Mouse (Mus musculus): ENCODE measurements around the gene Aff4.

Aff4 gene

GRCm38 (mm10) chr11:53427993-53428715 is 77.5 kb downstream of the Aff4 start:
- CTCF ChIA-PET, result no interaction called here

- CTCF ChIA-PET, result no interaction called here
Observed at GRCm38 (mm10) chr11:53428716-53429057, 78.1 kb downstream of the Aff4 start.

GRCm38 (mm10) chr11:53429182-53429581 is 78.5 kb downstream of the Aff4 start:
- CTCF ChIA-PET, result interaction anchor here (0.6 kb wide), 1 partner anchor 510 kb away, joined by 4 read pairs; no protein-coding TSS in a partner anchor

- CTCF ChIA-PET, result no interaction called here
Observed at GRCm38 (mm10) chr11:53430300-53430669, 79.7 kb downstream of the Aff4 start.

- CTCF ChIA-PET, result interaction anchor here (0.6 to 1.3 kb wide), 2 partner anchors 11 to 129 kb away, joined by 3 read pairs; no protein-coding TSS in a partner anchor
Observed at GRCm38 (mm10) chr11:53430670-53431346, 80.2 kb downstream of the Aff4 start, which contains the start of the genes Uqcrq and Gdf9. Uqcrq (minus strand) TSS chr11:53430831. Gdf9 (plus strand) TSS chr11:53431023.

- CTCF ChIA-PET, result interaction anchor here (0.8 to 1.3 kb wide), 2 partner anchors 10 to 419 kb away, joined by 3 to 4 read pairs; no protein-coding TSS in a partner anchor
Observed at GRCm38 (mm10) chr11:53431347-53432056, 80.9 kb downstream of the Aff4 start.

- CTCF ChIA-PET, result no interaction called here
Observed at GRCm38 (mm10) chr11:53433057-53433456, 82.4 kb downstream of the Aff4 start.

GRCm38 (mm10) chr11:53435504-53435903 is 84.9 kb downstream of the Aff4 start:
- CTCF ChIA-PET, result no interaction called here

GRCm38 (mm10) chr11:53436338-53436737 is 85.7 kb downstream of the Aff4 start:
- CTCF ChIA-PET, result no interaction called here

- CTCF ChIA-PET, result interaction anchor here (1.0 kb wide), 1 partner anchor 11 kb away, joined by 3 read pairs; the partner anchor contains the start of gene Gdf9
Observed at GRCm38 (mm10) chr11:53441921-53442320, 91.3 kb downstream of the Aff4 start.

GRCm38 (mm10) chr11:53443861-53444260 is 93.2 kb downstream of the Aff4 start:
- CTCF ChIA-PET, result no interaction called here

GRCm38 (mm10) chr11:53445562-53445961 is 94.9 kb downstream of the Aff4 start:
- CTCF ChIA-PET, result interaction anchor here (0.5 kb wide), 1 partner anchor 91 kb away, joined by 3 read pairs; no protein-coding TSS in a partner anchor

- CTCF ChIA-PET, result no interaction called here
Observed at GRCm38 (mm10) chr11:53446183-53446582, 95.5 kb downstream of the Aff4 start.

GRCm38 (mm10) chr11:53447996-53448395 is 97.4 kb downstream of the Aff4 start:
- CTCF ChIA-PET, result no interaction called here

- CTCF ChIA-PET, result no interaction called here
Observed at GRCm38 (mm10) chr11:53448529-53448928, 97.9 kb downstream of the Aff4 start.

GRCm38 (mm10) chr11:53450070-53450705 is 99.6 kb downstream of the Aff4 start:
- CTCF ChIA-PET, result no interaction called here

GRCm38 (mm10) chr11:53451361-53451760 is 100.7 kb downstream of the Aff4 start:
- CTCF ChIA-PET, result no interaction called here

- CTCF ChIA-PET, result no interaction called here
Observed at GRCm38 (mm10) chr11:53452396-53452795, 101.8 kb downstream of the Aff4 start.

- CTCF ChIA-PET, result no interaction called here
Observed at GRCm38 (mm10) chr11:53453031-53453430, 102.4 kb downstream of the Aff4 start.

GRCm38 (mm10) chr11:53456474-53457371 is 106.1 kb downstream of the Aff4 start, which contains the start of the genes Gm10447 and Shroom1:
Gm10447 (minus strand) TSS chr11:53457110.
Shroom1 (plus strand) TSS chr11:53457205.
- CTCF ChIA-PET, result interaction anchor here (0.6 kb wide), 1 partner anchor 11 kb away, joined by 14 read pairs; no protein-coding TSS in a partner anchor
